Mouse (Mus musculus) A20 (cell line): Measurements from ENCODE around the gene Rnase11.

Experiments used
- DNase-seq: peaks from one replicate; pipeline ENCODE4 v3.0.0-alpha.2; 2011; ENCODE audit warnings: low read depth, low spot score

The Rnase11 gene

GRCm38 (mm10) chr14:51050063-51050462 lies at the start of gene Rnase11:
Gene Rnase11 (minus strand): TSS chr14:51050163.
- no peak for DNase-seq

DNA sequence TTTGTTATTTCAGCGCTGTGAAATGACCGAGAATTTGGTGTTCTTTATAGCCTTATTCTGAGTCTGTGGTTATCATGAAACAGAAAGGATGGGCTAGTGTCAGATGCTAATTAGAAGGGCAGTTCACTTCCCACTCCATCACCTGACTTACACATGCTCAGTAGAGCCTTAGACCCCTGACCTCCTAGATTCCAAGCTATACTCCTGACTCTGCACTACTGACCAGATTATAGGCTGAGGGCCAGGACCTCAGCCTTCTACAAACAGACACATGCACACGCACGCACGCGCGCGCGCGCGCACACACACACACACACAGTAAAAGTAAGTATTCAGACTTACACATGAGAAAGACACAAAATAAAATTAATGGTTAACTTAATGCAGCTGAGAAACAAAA lies 49.0 kb upstream of the Rnase11 start:
- DNase-seq = no peak

DNA sequence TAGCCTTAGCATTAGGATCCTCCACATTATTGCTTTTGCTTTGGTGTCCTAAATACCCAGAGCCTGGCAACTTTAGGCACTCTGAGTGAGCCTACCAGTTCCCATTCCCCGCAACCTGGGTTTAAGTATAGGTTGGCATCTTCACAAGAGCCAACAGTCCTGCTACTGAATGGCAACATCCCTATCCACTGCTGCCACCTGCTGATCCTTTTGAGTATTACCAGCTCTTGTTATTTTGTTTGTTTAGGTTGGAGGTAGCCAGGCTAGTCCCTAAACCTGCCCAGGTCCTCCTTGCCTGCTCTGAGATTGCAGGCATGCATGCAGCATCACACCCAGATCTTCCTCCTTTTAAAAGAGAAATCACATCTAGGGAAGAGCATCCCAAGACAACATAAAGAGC lies 48.3 kb upstream of the Rnase11 start:
- DNase-seq = peak; percentile 58

GRCm38 (mm10) chr14:51095736-51096524 lies 46.0 kb upstream of the Rnase11 start:
- no peak for DNase-seq

DNA sequence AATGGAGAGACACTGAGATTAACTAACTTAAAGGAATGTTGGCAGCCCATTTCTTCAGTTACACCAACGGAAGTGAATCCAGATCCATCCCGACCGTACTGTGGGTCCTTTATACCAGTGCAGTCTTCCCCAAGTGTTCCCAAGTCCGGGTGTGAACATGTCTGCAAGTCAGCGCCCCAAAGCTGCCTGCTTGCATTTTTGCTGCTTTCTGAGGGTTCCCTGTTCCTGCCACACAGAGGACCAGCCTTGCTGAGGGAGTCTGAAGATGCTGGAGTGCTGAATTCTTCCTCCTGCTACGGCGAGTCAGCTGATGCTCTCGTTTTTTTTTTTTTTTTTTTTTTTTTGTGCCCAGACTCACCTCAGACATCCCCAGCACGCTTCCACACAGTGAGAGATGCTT lies 45.0 kb upstream of the Rnase11 start:
- DNase-seq = no peak

DNA sequence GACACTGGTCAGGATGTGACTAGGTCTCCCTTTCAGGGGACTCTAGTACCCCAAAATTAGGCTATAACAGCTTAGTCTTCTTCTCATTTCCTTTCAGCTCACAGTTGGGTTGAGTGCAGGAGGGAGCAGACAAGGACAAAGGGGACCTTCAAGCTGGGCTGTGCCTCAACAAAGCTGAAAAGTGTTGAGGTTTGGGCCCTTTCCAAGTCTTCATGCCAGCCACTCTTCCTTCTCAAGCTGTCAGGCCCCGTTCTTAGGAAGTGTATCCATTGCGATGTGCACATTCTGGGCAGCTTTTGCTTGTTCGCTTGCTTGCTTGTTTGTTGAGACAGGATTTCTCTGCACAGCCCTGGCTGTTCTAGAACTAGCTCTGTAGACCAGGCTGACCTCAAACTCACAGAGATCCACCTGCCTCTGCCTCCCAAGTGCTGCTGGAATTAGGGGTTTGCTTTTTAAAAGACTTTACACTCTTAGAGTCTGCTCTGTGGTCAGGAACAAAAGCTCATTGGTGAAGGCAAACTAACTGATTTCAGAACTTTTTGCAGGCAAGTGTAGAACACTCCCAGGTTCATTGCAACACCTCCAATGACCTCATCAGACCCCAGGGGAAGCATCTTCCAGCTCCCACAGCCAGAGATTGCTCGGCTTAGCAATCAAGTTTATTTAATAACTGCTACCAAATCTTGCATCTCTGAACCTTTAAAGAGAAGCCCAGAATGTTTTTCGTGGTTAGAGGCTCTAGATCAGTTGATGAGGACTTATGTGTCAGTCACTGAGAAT lies 44.3 kb upstream of the Rnase11 start:
- DNase-seq = no peak

DNA sequence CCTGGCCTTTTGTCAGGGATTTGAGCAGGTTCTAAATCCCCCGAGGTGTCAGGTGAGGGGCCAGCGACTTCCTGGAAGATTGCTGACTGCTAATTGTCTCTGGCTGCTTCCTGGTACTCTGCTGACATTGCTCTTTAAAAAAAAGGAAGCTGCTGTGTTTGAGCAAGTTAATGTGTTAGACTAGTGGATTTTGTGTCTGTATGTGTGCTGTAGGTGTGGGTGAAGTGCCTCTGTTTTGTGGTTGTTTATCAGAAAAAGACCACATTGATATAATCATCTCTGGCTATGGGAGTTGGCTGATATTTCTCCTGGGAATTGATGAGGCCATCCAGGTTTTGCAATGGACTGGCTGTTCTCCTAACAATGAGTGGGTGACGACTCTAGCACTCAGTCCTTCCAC lies 43.5 kb upstream of the Rnase11 start:
- peak; percentile 42 for DNase-seq

DNA sequence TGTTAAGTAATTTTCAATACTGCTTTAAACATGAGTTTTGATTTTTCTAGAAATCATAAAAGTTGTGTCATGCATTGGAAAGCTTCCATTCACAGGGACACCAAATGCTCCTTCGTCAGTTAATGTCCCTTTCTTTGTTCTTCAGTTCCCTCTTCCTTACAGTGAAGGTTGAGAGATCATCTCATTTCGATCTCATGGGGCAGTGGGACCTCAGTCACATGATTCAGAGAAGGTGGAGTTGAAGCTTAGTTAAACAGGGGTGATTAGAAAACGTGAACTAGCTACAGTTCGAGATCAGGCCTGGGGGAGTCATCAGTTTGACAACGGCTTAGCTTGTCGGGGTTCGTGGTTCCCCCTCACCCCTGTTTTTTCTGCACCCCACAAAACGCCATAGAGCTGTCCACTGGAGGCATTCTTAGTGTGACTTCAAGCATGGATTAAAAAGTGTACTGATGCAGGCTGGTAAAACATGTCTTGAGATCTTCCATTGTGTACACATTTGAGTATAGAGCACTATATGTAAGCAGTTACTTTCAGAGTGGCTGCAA lies 42.2 kb upstream of the Rnase11 start:
- no peak for DNase-seq

- DNase-seq = no peak
Measured at GRCm38 (mm10) chr14:51090921-51091900, 41.2 kb upstream of the Rnase11 start, which contains the start of the genes Rnase4 and Ang. Gene Rnase4 (plus strand): TSS chr14:51091077. Gene Ang (plus strand): TSS chr14:51091150.

DNA sequence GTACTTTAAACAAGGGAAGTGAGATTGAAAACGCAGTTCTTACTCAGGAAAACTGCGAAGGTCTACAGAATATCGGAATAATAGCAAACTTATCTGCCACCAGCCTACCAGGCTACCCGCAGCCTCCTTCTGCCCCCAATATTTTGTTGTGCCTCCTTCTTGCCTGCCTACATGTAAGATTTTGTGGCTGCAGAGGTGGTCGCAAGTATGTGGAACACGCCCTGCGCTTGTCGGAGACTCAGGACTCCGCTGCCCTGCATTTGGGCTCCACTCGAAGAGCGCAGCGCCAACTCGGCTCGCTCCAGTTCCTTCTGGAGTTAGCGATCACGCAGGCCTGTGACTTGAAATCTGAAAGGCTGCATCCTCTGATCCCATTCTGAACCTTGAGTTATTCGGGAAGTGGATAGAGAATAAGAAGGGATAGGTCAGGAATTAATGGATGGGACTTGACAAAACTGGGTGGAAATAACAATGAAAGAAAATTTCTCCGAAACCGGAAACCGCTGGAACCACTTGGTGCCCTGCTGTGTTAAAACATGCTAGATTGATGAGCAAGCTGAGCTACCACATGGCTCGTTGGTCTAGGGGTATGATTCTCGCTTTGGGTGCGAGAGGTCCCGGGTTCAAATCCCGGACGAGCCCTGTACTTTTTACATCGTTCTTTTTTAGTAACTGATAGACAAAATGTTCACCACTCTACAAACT lies 40.3 kb upstream of the Rnase11 start:
- DNase-seq = peak; percentile 89

DNA sequence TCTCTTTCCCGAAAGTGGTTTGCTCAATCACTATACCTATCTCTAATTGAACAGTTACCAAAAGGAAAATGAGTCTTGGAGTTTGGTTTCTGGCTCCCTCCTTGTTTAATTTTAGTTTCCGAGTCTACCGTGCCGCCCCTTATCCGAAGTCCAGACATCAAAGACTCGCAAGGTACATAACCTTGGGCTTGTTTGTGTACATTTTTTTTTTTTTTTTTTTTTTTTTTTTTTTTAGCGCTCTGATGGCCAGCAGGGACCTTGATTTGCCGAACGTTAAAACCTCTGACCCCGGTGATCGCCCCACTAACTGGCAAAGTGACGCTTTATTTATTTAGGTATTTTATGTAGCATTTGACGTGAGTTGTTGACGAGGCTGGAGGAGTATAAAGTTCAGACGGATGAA lies 39.7 kb upstream of the Rnase11 start:
- no peak for DNase-seq

- peak; percentile 98 for DNase-seq
Measured at GRCm38 (mm10) chr14:51088970-51089673, 39.2 kb upstream of the Rnase11 start.

DNA sequence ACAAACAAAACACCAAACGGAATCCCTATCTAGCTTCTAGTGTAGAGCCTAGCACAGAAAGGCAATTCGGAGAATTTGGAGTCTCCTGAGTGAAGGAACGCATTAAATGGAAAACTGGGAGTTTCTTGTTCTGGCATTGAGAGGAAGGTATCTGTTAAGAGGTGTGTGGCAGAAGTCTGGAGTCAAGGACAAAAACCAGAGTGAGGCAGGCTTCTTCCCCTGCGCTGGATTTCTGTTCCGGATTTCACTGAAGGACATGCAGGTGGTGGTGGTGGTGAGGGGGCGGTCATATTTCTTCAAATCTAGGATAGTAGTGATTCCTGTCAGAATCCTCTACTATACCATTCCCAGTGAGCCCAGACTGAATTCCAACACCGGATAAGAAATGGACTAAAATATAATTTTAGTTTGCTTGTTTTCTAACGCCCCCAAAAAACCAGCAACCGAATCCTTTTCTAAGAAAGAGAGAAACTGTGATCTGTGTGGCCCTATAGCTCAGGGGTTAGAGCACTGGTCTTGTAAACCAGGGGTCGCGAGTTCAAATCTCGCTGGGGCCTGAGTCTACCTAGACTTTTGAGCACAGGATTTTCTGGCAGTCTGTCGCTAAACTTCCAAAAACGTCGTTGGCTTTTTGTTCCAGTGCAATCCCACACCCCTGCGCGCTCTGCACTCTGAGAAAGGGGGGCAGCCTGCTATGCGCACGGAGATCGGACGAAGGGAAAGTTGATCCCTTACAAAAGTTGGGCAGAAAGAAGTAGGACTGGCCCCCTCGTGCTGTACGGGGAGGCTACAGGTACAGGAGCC lies 38.4 kb upstream of the Rnase11 start:
- peak; percentile 91 for DNase-seq

DNA sequence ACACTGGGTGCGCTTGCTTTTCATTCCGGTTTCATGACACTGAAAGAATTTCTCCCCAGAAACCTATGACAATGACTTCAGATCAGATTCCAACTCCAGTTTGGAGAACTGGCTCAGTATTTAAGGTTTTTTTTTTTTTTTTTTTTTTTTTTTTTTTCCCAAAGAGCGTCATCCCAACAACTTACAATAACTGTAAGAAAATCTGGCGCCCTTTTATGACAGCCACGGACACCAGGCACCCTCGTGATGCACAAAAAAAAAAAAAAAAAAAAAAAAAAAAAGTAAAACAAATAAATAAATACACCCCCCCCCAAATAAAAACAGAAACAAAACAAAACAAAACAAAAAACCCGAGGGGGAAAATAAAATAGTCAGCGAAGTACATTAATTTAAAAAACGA lies 37.8 kb upstream of the Rnase11 start:
- DNase-seq = no peak

DNA sequence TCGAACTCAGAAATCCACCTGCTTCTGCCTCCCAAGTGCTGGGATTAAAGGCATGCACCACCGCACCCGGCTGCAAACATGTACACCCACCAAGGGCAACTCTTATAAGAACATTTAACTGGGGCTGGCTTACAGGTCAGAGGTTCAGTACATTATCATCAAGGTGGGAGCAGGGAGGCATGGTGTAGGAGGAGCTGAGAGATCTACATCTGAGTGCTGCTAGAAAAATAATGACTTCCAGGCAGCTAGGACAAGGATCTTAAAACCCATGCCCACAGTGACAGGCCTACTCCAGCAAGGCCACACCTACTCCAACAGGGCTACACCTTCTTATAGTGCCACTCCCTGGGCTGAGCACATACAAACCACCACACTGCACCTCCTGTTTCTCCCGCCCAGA lies 35.9 kb upstream of the Rnase11 start:
- peak; percentile 67 for DNase-seq

- peak; percentile 92 for DNase-seq
Measured at GRCm38 (mm10) chr14:51085086-51085485, 35.1 kb upstream of the Rnase11 start.

DNA sequence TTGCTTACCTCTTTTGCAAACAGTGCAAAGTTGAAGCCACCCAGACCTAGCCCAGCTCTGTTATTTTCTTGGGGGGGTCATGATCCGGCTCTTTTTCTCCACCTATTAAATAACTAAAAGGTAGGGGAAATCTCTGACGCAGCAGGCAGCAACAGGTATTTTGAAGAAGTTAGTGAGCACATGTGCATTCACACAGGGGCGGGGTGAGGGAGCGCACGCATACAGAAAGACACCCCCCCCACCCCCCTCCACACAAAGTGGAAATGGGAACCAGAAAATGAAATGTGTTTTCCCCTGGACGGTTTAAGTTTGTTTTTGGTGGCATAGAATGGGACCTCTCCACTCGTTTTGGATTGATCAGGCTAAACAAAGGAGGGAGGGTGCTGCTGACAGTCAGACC lies 33.8 kb upstream of the Rnase11 start:
- DNase-seq = peak; percentile 88

DNA sequence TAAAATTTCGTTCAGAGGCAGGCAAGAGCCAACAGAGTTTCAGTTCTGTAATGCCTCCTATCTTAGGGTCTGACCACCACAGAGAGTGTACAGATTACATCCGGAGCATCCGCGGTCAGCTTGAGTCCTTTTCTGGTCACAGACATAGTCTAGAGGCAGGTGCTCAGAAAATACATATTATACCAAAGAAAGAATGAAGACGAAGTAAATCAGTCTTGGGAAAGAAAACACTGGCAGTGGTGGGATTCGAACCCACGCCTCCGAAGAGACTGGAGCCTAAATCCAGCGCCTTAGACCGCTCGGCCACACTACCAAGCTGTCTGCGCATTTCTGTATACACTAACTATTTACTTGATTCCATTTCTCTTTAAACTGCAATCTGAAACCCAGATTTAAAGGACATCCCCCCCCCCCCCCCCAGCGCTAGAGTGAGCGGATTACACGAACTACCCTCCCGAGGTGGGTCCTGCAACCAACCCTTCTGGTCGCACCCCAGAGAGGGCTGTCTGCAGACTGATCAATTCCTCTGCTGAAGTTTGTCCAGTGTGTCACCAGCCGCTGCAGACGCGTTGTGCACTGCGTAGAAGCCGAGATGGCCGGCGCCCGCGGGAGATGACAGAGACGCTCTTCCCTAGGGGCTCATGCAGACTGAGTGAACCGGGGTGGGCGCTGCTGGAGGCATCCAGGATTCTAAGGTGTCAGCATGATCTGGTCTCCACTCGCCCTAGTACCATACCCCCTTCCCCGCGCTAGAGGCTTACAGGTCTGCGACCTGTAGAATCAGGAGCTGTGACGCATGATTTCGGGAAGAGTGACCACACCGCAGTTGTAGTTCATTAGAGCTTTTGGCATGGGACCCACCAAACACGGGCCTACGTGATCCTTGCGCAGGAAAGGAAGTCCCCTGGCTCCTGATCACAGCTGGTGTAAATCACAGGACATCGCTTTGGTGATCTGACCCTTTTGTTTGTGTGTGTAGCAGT lies 32.9 kb upstream of the Rnase11 start:
- DNase-seq = peak; percentile 89
